Mouse (Mus musculus) heart, postnatal 14 days (tissue): ENCODE measurements around the gene Tecpr1. TPM values are rescaled to one million over a fixed set of nuclear protein-coding genes. Genes with fewer than 3 reads are reported as not detected.

Experiments
- DNase-seq, 2 experiments: peaks; one replicate each; pipeline ENCODE4 v3.0.0; 2021 to 2022
- intact Hi-C: fragments of 180-260 bp; cut with DNase I; formaldehyde crosslinking; loops from one replicate; pipeline ENCODE4 v1.15.1; 2025
- total RNA-seq, 2 experiments: library from RNA; stranded (reverse); gene quantifications; 2 replicates each; pipeline ENCODE4 v1.2.3; 2021

Gene Tecpr1
- total RNA-seq, 2 experiments from 2014 or later: 29.5 to 34.7 TPM

GRCm38 (mm10) chr5:144182542-144183247 lies 40.7 kb downstream of the Tecpr1 start:
- DNase-seq: no peak
- intact Hi-C loops: no loop called here

DNA sequence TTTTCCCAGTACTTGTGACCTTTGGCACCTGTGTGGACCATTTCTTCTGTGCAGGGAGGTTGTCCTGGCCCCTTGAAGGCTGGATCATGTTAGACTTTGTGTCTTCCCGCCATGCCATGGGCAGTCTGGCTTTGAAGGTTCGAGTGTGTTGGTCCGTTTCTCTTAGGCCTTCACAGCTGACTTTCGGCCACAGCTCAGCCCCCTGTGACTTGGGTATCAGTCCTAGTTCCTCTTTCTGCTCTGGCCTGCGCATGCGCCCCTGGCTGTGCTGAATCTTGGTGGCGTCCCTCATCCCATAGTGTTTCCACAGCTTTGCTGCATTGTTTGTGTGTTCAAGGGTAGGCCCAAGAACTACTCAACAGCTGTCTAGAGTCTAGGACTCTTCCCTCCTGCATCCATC lies 42.2 kb downstream of the Tecpr1 start:
- intact Hi-C loops: no loop called here
- peak in 1 of 2 experiments; percentile 19 for DNase-seq

DNA sequence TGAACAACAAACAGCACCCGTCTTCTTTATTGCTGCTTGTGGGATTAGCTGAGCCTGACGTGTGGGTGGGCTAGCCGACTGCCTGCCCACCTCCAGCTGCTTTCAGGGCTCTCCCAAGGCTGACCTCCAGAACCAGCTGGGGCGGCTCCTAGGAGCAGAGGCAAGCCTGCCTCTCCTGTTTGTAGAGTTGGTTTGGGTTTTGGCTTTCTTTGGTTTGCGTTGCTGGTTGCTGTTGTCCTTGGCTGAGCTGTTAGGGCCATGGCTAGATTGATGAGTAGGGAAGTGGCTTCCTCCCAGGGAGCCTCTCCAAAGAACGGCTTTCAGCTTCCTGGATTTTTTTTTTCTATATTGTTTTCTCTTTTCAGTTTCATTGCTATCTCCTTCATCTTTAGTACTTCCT lies 45.2 kb downstream of the Tecpr1 start:
- no peak for DNase-seq
- intact Hi-C loops: no loop called here

- DNase-seq: no peak
Observed at GRCm38 (mm10) chr5:144173648-144174047, 49.8 kb downstream of the Tecpr1 start.

GRCm38 (mm10) chr5:144169275-144169975 lies 54.0 kb downstream of the Tecpr1 start:
- DNase-seq: no peak
- intact Hi-C loops: no loop called here

More at GRCm38 (mm10) chr5:144173648-144174047, 49.8 kb downstream of the Tecpr1 start:
- intact Hi-C loops: no loop called here

DNA sequence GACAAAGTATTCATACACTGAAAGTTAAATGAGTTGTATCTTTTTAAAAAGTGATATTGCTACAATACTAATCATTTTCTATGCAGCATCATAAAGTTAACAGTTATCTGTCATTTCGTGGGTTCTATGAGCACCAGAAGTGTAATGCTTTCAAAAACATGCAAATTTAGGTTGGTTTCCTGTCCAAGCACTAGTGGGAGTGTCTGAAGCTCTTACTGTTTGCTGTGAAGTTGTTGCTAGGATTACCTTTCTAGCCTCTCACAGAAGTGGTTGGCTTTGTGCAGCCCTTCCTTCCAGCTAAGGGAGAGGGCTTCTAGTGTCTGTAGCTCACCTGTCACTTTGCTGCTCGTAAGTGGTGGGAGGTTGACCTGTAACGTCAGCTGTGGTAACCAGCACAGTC lies 57.7 kb downstream of the Tecpr1 start:
- no peak for DNase-seq
- intact Hi-C loops: no loop called here

DNA sequence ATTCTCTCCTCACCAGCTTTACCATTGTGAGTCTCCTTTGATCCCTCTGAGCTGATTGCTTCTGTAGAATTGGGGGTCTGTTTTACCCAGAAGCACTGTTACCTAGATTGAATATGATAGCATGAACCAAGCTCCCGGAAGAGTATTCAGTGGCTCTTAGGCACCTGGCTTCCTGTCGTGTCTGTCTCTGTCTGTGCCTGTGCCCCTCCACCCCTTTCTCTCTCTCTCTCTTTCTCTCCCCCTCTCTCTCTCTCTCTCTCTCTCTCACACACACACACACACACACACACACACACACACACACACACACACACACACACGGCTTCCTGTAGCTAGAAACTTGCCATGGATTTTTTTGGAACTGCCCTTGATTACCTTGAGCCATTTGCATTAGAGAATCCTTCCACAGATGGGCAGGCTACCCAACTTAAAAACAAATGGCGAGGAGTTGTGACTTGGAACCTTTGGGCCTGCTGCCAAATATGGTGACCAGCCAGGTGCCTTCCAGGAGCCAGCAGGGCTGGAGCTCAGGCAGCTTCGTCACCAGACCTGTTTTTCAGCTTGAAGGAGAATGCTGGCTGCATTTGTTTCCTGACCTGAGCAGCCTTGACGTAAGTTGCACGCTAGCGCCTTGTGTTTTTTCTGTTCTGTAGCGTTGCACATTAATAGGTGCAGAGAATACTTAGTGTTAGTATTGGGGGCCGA lies 60.5 kb downstream of the Tecpr1 start:
- intact Hi-C loops: no loop called here
- DNase-seq: no peak

DNA sequence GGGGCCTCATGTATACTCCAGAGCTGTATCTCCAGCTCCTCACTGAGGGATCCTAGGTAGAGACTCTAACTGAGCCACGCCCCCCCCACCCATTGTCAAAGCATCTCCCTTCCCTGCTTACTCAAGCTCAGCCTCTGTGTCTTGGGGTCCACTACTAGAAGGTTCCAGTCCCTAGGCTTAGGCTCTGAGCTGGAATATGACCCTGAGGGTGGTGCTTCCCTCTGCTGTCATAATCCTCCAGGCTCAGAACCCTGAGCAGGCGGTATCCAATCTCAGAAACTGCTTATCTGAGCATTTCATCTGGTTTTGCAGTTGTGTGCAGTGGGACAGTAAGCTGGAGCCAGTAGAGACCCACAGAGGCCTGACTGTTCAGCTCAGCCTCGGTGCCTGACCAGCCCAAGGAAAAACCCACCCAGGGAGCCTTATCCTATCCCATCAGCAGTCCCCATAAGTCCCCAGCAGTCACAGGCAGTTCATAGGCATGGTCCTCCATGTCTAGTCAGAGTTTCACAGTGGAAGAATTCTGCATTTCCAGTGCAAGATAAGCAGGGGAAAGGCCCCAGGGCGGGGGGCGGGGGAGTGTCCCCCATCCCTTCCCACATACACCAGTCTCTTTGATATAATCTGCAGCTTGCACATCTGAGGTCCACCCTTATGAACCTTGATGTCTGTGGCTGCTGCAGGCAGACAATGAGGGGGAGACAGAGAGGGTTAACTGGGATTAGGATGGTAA lies 61.2 kb downstream of the Tecpr1 start:
- DNase-seq: no peak

GRCm38 (mm10) chr5:144159137-144159536 lies 64.3 kb downstream of the Tecpr1 start:
- intact Hi-C loops: no loop called here

More for the DNA sequence above, 61.2 kb downstream of the Tecpr1 start:
- intact Hi-C loops: no loop called here

DNA sequence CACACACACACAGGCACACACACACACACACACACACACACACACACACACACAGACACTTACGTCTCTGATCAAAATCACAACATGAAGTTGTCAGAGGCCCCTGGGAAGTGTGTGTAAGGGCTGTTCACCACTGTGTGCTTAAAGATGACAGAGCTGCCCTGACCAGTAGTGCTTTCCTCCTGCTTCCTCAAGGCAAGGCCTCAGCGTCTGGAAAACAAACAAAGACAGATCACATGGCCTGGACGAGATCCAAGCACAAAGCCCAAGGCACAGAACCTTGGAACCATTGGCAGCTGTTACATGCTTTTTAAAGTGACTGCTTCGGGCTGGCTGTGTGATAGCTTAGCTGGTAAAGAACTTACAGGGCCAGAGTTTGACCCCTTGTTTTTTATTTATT lies 64.8 kb downstream of the Tecpr1 start:
- intact Hi-C loops: no loop called here
- DNase-seq: peak; percentile 76

More at GRCm38 (mm10) chr5:144159137-144159536, 64.3 kb downstream of the Tecpr1 start:
- DNase-seq: no peak

GRCm38 (mm10) chr5:144154528-144154927 lies 68.9 kb downstream of the Tecpr1 start:
- peak; percentile 60 to 79 for DNase-seq
- intact Hi-C loops: loop anchor here (1.0 to 2.0 kb wide), 2 partner anchors 54 to 114 kb away; partner anchors contain the start of gene Lmtk2

GRCm38 (mm10) chr5:144151270-144151669 lies 72.1 kb downstream of the Tecpr1 start:
- intact Hi-C loops: no loop called here
- no peak for DNase-seq

- intact Hi-C loops: no loop called here
- DNase-seq: no peak
Observed at GRCm38 (mm10) chr5:144149530-144149929, 73.9 kb downstream of the Tecpr1 start.

GRCm38 (mm10) chr5:144146898-144147297 lies 76.5 kb downstream of the Tecpr1 start:
- no peak for DNase-seq
- intact Hi-C loops: no loop called here

Other genes starting within 250 kb of the Tecpr1 start
- 10 to 100 TPM; 28.8 to 29.6 TPM for gene Ccz1, start 208.7 kb downstream of the Tecpr1 start, total RNA-seq
- gene Ocm, start 196.9 kb downstream of the Tecpr1 start, total RNA-seq: not detected
- gene Lmtk2, start 123.2 kb downstream of the Tecpr1 start, total RNA-seq: 10 to 100 TPM; 21.9 to 22.6 TPM
- not detected for gene Bhlha15, start 33.3 kb downstream of the Tecpr1 start, total RNA-seq
- 100 to 1,000 TPM; 125 to 128 TPM for gene Bri3, start 20.8 kb upstream of the Tecpr1 start, total RNA-seq
- 1 to 10 TPM; 5.7 to 5.9 TPM for gene Baiap2l1, start 134.5 kb upstream of the Tecpr1 start, total RNA-seq